Mouse (Mus musculus): ENCODE measurements around the gene 5730522E02Rik.

Gene 5730522E02Rik

DNA sequence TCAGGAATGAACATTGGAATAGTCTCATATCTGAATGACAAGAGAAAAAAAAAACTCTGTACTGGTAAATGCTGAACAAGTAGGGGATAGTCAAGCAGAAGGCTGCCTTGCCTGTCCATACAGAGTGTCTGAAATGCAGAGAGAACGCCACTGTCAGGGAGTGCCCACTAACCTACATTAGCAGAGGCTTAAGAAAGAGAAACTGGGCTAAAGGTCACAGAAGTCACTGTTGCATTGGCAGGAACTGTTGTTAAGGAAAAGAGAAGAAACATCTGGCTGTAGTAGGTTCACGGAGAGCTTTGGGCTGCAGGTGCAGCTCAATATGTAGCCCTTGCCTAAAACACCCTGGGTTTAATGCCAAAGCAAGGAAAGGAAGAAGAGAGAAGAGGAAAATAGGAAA, 82.2 kb downstream of the 5730522E02Rik start:
- no peak for DNase-seq (ENCODE audit: low spot score in 2 of 2)

DNA sequence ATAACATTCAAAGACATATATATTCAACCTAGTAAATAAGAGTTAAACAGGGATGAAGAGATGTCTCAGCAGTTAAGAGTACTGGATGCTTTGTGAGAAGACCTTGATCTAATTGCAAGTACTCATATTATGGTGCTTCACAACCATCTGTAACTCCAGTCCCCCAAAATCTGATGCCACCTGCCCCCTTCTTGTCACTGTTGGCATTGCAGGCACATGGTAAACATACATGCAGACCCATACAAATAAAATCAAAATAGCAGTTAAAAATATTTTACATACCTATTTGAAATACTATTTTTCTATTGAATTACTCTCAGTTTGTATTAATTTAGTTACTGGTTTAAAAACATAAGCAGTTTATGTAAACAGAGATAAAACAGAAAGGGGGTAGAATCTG, 84.6 kb downstream of the 5730522E02Rik start:
- no peak for DNase-seq (ENCODE audit: low spot score in 2 of 2)

DNA sequence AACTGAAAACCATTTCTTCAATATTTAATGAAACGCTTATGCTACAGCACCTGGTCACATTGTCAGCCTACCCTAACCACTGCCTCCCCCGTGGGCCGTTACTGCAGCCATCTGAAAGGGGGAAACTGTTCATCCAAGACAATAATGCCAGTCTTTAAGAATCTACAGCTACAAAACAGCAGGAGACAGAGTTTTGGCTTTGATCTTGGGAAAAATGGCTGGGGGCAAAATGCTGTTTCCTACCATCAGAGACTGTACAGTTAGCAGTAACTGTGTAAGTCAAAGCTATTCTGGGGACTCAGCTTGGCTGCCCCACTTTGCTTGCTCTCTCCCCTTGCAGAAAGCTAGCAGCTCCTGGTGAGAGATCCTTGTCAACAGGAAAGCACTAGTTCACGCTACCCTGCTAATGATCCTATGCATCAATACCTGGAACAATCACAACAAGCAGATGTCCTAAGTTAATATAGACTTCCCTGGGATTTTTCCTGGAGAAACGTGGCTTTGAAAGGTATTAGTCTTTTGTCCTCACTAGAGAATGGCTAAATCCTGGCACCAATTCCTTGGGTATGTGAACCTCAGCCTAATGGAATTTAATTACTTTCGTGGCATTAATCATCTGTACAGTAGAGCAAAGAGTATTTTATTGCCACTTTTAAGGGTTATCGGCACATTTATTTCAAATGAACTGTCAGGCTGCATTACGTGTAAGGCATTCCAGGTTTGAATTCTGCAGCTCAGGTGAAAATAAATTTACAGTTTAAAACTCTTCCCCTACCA, 89.6 kb downstream of the 5730522E02Rik start:
- no peak for DNase-seq (ENCODE audit: low spot score in 2 of 2)

DNA sequence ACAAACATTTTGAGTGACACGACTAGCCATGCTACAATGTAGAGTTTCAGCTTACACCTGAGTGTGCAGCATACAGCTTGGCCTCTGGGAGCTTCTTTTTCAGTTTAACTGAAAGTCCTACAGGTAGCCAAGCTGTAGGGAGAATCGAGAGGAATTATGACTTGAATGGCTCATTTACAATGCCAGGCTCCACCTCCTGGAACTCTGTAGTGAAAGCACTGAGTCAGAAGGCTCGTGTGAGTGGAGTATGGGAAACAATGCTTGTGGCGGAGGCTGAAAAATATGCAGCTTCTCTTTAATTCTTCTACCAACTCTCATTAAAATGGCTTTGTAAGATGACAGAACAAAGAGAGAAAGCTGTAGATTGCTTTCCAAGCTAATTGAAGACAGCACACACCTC, 92.9 kb downstream of the 5730522E02Rik start:
- no peak for DNase-seq (ENCODE audit: low spot score in 2 of 2)

DNA sequence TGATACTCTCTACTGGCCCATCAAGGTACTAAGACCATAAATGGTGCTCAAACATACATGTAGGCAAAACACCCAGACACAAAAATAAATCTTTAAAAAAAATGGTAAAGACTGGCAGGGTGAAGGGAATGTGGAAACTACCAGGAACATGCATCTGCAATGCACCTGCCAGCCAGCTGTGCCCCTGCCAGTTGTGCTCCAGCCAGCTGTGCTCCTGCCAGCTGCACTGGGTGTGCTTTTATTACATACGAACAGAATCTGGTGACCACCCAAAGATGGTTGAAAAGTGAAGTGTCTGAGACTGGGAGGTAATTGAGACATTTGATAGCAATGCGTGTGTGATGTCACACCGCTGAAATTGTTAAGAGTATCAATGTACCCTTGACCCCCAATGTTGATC, 98.4 kb downstream of the 5730522E02Rik start:
- no peak for DNase-seq (ENCODE audit: low spot score in 2 of 2)

DNA sequence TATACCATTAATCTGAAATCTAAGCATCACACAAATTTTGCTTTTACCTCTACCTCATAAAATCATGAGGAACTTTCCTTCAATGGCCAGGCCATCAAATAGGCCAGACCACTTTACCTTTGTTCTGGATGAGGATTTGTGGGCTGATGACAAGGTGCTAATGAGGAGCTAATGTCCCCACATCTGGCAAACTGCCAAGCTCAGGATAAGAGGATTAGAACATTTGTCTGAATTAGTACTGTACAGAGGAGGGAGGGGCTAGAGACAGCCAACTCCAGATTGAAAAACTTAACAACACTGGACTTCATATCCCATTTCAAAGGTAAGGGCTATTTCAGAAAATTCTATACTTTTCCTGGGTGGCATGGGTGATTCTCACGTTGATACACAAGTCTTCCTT, 101.9 kb downstream of the 5730522E02Rik start:
- DNase-seq (ENCODE audit: low spot score in 2 of 2), result no peak

DNA sequence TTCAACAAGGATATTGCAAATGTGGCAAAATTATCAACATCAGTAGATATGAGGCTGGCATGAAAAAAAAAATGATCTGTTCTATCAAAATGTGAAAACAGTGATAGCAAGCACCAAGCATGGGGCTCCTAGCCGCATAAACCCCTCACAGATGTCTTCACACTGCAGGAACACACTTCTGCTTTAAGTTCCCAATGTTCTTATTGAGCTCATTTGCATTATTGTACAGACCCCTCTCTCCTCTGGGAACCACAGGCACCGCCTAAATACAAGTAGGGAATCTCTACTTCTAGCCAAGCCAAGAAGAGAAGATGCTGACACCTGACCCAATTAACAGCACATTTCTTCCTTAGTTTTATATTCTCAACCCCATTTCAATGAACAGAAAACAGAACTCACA, 105.9 kb downstream of the 5730522E02Rik start:
- no peak for DNase-seq (ENCODE audit: low spot score in 2 of 2)

DNA sequence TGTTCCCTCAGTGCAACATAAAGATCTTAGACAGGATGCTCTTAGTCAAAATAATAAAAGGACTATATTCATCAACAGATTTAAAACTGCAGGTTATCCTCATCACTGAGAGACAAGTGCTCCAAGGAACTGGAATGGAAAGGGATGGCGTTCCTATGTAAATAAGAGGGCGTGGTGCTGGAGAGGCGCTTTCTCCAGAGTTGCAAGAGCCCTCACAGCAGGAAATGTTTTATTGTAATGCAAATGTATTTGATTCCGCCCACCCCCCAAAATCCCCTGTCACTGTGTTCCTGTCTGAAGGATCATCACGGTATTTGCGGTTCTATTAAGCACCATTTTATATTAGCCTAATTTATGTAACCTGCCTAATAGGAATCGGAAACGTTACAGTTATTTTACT, 106.9 kb downstream of the 5730522E02Rik start:
- DNase-seq (ENCODE audit: low spot score in 2 of 2), result no peak

DNA sequence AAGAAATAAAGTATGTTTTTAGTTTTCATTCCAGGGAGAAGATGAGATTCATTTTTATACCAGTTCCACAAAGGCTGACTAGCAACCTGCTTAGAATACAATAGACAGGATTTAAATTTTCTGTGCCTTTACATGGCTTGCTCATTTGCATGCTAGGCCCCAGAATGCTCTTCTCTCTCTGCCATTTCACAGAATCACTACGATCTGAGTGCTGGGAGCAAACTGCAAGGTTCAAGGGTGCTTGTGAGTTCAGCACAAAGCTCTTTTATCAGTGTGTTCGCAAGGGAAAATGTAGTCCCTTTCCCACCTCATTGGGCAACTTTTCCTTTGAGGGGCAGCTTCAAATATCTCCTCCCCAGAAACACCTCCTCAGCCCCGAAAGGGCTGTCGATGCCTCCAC, 107.7 kb downstream of the 5730522E02Rik start:
- no peak for DNase-seq (ENCODE audit: low spot score in 2 of 2)

DNA sequence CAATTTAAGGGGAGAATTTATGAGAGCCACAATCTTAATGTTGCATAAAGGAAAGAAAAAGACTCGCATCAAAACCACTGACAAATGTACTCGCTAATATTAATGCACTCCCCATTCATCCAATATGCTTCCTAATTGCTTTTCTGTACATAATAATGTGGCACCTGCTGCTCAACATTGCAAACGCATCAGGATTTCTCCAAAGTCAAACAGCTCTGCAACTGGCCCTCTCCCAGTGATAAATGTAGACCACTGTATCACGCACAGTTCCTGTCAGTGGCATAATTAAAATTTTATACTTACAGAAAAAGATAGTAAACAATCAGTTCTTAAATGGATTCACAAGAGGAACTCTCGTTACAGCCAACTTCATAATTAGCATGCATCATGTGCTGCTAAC, 110.5 kb downstream of the 5730522E02Rik start:
- no peak for DNase-seq (ENCODE audit: low spot score in 2 of 2)

DNA sequence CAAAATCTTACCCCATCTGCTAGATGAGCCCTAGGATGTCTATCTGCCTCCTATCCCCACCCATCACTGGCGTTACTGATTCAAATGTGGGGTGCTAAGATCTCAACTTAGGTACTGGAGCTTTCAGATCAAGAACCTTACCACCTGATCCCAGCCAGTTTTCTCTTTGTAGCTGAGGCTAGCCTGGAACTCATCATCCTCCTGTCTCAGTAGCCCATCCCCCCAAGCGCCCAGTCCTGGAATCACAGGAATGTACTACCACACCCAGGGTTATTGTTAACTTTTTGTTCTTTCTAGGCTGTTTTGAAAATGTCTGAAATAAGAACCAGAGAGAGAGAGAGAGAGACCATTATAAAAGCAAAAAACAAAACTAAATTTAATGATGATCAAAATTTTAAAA, 111.6 kb downstream of the 5730522E02Rik start:
- no peak for DNase-seq (ENCODE audit: low spot score in 2 of 2)

DNA sequence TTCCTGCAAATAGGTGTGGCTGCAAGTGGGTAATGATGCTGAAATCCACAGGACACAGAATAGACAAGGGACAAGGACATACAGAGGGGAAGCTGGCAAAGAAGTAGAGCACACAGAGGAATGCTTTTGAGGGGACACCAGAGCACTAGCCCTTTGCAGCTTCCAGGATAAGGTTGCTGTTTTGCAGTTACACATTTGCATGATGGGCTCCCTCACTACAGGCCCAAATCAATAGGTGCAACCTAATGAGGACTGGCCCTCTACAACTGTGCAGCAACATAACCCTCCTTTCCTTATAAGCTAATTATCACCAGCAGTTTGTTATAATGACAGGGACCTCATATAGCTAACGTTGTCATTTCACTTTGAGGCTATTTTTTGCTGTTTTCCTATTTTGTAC, 114.5 kb downstream of the 5730522E02Rik start:
- no peak for DNase-seq (ENCODE audit: low spot score in 2 of 2)

DNA sequence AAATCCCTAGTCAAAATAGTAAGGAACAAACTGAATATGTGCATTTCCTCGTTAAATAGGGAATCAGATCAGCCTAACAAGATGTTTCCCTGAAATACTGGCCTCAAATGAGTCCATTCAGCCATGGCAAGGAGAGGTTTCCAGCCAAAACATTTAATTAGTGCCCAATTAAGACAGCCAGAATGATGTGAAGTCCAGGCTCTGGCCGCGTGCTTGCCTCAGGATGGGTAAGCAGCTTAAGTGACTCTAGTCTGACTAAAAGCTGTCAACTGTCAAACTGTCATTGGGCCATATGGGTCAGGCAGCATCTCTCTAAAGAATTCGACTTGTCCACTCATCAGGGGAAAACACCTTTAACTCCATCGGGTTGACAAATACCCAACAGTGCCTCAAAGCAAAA, 121.6 kb downstream of the 5730522E02Rik start:
- no peak for DNase-seq (ENCODE audit: low spot score in 2 of 2)

DNA sequence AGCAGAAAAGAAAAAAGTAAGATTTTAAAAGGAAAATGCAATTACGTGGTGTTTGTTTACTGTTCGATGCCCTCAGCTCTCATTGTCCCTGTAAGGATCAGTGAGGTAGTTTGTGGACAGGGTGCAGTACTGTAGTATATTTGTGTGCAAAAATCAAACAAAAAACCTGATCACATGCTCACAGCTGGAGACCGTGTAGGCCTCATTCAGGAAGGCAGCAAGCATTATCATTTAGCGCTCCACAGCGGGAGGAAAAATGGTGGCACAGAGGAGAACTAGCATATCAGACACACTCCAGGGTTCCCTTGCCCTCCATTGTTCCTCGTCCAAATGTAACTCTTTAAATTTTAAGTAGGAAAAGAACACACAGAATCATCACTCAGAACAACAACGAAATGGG, 123.9 kb downstream of the 5730522E02Rik start:
- DNase-seq (ENCODE audit: low spot score in 2 of 2), result no peak

DNA sequence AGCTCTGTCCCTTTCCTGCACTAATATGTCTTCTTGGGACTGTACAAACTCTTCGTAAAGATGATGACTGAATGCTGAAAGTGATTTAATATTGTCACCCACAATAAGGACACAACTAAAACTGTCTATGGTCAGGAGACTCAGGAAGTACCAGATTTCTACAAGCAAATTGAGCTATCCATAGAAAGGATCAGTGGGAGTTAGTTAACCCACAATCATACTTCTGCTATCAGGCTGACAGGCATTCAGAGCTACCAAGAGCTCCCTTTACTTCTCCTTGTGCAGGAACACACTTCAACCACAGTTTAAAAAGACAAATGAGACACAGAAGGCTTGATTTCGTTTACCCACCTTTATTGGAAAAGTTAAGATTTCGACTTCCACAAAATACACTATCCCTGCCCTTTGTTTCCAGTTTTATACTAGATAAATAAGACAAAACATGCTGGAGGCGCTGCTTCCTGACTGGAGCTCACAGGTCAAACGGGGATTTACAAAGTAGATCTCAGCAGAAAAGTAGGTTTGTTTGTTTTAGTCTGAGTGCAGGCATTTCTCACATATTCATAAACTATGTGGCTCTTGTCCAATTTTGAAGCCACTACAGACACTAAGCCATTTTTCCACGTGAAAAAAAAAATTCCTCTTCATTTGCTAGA, 125.1 kb downstream of the 5730522E02Rik start:
- no peak for DNase-seq (ENCODE audit: low spot score in 2 of 2)

DNA sequence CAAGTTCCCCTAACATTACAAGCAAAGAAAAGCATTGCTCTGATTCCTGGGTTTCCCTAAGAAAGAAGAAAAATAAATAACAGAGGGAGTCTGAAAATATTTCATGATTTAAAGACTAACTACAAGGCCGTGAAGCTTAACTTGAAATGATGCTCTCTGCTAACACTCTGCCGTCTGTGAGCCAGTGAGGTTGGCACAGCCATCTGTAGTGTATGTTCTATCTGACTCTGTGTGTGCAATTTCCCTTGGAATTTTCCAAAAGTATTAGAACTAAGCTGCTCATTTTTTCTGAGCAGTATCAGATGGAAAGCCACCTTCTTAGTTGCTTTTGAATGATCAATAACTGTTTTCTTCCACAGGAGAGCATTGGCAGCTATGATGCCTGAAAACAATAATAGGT, 134.2 kb downstream of the 5730522E02Rik start:
- no peak for DNase-seq (ENCODE audit: low spot score in 2 of 2)

DNA sequence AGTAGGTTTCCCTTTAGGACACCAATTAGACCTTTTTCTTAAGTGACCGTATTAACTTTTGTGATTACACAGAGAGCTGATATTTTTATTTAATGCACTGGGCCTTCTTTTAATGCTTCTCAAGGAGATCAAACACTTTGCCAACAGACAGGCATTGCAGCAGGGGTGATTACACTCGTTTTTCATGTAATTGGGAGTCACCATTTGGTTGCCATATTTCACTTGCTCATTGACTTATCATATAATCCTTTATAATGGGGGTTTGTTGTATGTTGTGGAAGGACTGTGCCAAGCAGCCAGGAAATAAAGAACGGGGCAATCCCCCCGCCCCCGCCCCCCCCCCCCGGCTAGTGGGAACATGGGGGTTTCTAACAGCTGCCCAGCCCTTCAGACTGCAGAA, 135.0 kb downstream of the 5730522E02Rik start:
- DNase-seq (ENCODE audit: low spot score in 2 of 2), result no peak

DNA sequence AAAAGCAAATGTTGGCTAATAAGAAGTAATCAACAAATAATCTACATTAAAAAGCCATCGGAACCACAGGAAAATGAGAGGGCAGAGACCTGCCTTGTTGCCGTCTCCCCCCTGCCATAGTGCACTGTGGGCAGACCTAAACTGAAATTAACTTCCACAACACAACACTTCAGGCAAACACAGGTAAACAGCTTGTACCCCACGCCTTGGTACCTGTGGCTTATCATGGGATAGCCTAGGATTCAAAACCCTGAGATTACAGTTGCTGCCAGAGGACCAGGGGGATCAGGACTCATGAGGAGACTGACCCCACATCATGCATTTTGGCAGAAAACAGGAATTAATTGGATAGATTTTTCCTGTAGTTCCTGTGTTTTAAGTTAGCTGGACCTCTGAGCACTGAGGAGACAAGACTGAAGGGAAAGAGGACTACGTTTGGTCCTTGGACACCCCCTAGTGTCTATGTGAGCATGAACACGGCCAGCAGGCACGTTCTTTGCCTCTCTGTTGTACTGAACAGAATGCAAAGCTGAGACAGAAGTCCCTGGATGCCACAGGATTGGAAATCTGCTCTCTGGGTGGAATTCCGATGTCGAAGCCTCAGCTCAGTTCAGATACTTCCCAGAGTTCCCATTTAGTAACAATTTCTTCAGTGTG, 136.8 kb downstream of the 5730522E02Rik start:
- DNase-seq (ENCODE audit: low spot score in 2 of 2), result no peak

DNA sequence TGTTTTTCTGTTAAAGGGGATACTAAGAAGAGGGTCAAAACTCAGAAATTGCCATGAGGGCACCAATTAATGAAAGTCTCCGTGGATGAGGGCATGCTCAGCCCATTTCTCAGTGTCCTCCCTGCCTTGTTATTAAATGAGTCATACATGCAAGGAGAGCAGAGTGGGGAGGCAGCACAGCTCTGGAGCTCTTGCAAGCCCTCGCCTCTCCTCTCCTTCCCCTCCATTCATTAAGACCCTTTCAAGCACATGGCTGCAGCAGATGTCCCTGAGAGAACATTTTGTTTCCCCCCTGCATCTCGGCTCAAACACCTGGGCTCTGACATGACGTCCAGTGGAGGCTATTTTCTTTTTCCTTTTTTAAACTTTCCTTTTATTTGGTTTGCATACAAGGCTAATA, 138.5 kb downstream of the 5730522E02Rik start:
- no peak for DNase-seq (ENCODE audit: low spot score in 2 of 2)

DNA sequence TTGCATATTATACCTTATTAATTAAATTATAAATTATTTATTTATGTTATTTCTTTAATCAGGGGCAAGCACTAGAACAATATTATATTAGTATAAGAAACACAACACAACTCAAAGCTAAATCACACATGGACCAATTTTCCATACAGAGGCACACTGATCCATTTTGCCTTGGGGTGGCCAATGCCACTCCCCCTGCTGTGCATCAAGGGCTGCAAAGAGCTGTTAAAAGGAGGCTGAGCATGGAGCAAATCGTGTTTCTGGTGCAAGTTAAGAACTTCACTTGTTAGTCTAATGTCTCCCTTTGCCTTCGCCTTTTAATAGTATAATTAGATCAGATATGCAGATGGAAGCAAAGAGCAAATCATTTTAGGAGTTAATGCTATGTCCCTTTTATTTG, 147.3 kb downstream of the 5730522E02Rik start:
- no peak for DNase-seq (ENCODE audit: low spot score in 2 of 2)

DNA sequence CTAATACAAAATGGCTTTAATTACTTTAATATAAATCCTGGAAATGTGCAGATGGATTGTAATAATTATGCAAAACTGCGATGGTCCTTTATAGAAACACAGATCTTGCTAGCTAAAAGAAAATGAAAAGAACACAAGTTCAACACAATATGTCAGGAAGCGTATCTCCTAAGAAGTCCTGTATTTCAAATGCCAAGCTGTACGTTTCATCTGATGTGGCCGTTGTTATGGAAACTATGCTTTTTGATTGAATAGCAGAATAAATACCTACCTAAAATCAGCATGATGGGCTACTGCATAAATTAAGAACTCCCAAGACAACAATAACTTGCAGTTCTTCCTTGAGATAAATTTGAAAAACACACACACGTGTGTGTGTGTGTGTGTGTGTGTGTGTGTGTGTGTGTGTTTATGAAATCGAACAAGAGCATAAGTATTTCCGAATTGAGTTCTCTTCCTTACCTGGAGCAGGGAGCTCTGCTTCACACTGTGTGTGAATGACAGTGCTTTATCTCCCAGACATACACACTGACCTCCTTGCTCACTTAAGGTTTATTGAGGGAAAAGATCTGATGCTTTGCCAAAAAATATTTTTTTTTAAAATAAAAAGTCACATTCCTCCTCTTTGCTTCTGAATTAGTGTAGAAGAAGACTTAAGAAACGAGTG, 149.0 kb downstream of the 5730522E02Rik start:
- DNase-seq (ENCODE audit: low spot score in 2 of 2), result no peak

DNA sequence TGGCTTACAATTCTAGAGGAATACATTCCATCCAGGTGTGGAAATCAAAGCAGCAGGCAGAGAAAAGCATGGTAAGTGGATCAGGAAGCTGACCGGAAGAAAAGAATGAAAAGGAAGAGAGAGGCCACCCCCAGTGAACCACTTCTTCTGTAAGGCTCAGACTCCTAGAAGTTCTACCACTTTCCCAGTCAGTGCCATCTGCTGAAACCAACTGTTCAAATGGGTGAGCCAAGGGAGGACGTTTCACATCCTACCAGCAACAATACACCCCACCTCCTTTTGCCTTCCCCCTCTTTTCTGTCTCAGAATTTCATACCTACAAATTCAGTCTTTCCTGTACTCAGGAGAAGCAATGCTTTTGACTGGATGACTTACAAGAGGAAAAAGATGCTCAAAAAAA, 197.0 kb downstream of the 5730522E02Rik start:
- no peak for DNase-seq (ENCODE audit: low spot score in 2 of 2)

DNA sequence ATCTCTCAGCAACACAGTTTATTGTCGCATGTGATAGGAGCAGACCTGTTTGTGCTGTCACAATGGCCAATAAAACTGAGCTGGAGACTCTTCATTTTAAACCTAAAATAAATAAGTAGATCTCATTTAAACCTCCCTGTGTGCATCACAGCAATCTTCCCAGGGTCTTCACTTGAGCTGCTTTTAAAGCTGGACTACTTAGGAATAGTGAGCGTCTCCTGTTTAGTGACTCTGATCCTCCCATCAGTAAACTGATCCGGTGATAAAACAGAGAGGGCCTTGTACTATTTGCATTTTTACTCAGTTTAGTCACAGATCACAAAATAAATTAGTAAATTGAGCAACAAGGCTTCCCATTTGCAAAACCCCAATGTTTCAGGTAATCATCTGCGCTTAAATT, 206.5 kb downstream of the 5730522E02Rik start:
- no peak for DNase-seq (ENCODE audit: low spot score in 2 of 2)
